Comparison of ENCODE assay signal across 9 mouse cellular contexts in genomic region chr15:99498781-99499180, GRCm38 (mm10). TPM values are rescaled to one million over a fixed set of nuclear protein-coding genes. Genes with fewer than 3 reads are reported as not detected.
DNase-seq lines count a peak whose midpoint lies in the region; ATAC-seq and TF ChIP-seq lines count a peak whose summit lies in the region.
"Had no signal": no experiment of that assay in that cellular context is flagged by ENCODE, and none has a peak within 500 bp of the region (broad histone marks: within the 10 kb centered on the region; RNA-seq: fewer than 3 reads in every experiment).

No protein-coding gene starts in this region.

- intact Hi-C loops in heart, postnatal 25 days (cut with DNase I) = loop anchor here (5.0 to 10.0 kb wide), 5 partner anchors 99 to 406 kb away; partner anchors contain the start of gene Cers5

- H3K9ac ChIP-seq in heart, postnatal 0 days (replicated peaks; ENCODE audit: low read depth, low read length) = no peak overlapping the region
- H3K9ac ChIP-seq in liver, postnatal 0 days (replicated peaks) = no peak overlapping the region
- H3K9ac ChIP-seq in hindbrain, embryonic 13.5 days = no peak overlapping the region
- H3K9ac ChIP-seq: forebrain, embryonic 12.5 days had no signal

- WGBS in heart, postnatal 0 days = 21% methylated on average over 4 of the region's 4 CpGs
- 38% methylated on average over 4 of the region's 4 CpGs for WGBS in liver, postnatal 0 days (ENCODE audit: insufficient replicate concordance)
- 75% methylated on average over 4 of the region's 4 CpGs for WGBS in hindbrain, embryonic 13.5 days
- 82% methylated on average over 4 of the region's 4 CpGs for WGBS in embryonic facial prominence, embryonic 10.5 days

- H3K27ac ChIP-seq in heart, postnatal 0 days (ENCODE audit: low read depth) = peak overlapping the region; percentile 36; the same call in 1 of the 2 replicates
- H3K27ac ChIP-seq in liver, postnatal 0 days (ENCODE audit: low read depth) = peak overlapping the region; percentile 71
- no peak overlapping the region for H3K27ac ChIP-seq in hindbrain, embryonic 13.5 days
- no peak overlapping the region for H3K27ac ChIP-seq in embryonic facial prominence, embryonic 10.5 days (replicated peaks)
- H3K27ac ChIP-seq: forebrain, embryonic 12.5 days had no signal

- H3K4me2 ChIP-seq in heart, postnatal 0 days (ENCODE audit: low read depth, low read length) = no peak overlapping the region
- H3K4me2 ChIP-seq in liver, postnatal 0 days (ENCODE audit: low read depth, low read length) = no peak overlapping the region
- no peak overlapping the region for H3K4me2 ChIP-seq in hindbrain, embryonic 13.5 days
- H3K4me2 ChIP-seq: forebrain, embryonic 12.5 days had no signal

- TF ChIP-seq CTCF in heart, postnatal 0 days (IDR thresholded peaks at IDR 0.05; ENCODE audit: low read depth) = no peak
- no peak for TF ChIP-seq CTCF in liver, postnatal 0 days (IDR thresholded peaks at IDR 0.05; ENCODE audit: low read depth)

- peak; percentile 49; the same call in 1 of the 2 replicates for ATAC-seq in heart, postnatal 0 days (ENCODE audit: insufficient read depth, low read depth)
- ATAC-seq in liver, postnatal 0 days = peak; percentile 11; the same call in 1 of the 2 replicates
- ATAC-seq in hindbrain, embryonic 13.5 days (ENCODE audit: low FRiP score) = no peak

- no peaks in the 10 kb centered on the region for H3K9me3 ChIP-seq in heart, postnatal 0 days (replicated peaks; ENCODE audit: control insufficient read depth, low read length)
- H3K9me3 ChIP-seq in liver, postnatal 0 days (ENCODE audit: low read length) = no peaks in the 10 kb centered on the region
- no peaks in the 10 kb centered on the region for H3K9me3 ChIP-seq in hindbrain, embryonic 13.5 days
- no peaks in the 10 kb centered on the region for H3K9me3 ChIP-seq in embryonic facial prominence, embryonic 10.5 days
- H3K9me3 ChIP-seq: forebrain, embryonic 12.5 days had no signal

- peak; percentile 42 to 47 for DNase-seq in heart, adult 18-20 months
- no peak for DNase-seq in heart, postnatal 25 days (ENCODE audit: low spot score)
- DNase-seq in adrenal gland, adult (ENCODE audit: inconsistent age in 2 of 2, low spot score in 1 of 2) = peak; percentile 88 to 91
- no peak for DNase-seq in heart, postnatal 0 days (ENCODE audit: low spot score)
- DNase-seq in liver, postnatal 0 days = no peak
- no peak for DNase-seq in T-cell, adult 2 months (ENCODE audit: low spot score)
- DNase-seq in embryonic facial prominence, embryonic 10.5 days (ENCODE audit: low spot score) = no peak

- no peak overlapping the region for H3K4me3 ChIP-seq in heart, postnatal 0 days (ENCODE audit: low read depth, low read length)
- no peak overlapping the region for H3K4me3 ChIP-seq in liver, postnatal 0 days (ENCODE audit: low read depth, low read length)
- H3K4me3 ChIP-seq in hindbrain, embryonic 13.5 days = no peak overlapping the region
- H3K4me3 ChIP-seq in embryonic facial prominence, embryonic 10.5 days = no peak overlapping the region
- H3K4me3 ChIP-seq: forebrain, embryonic 12.5 days had no signal

- H3K4me1 ChIP-seq in heart, postnatal 0 days (ENCODE audit: control insufficient read depth, insufficient read depth) = peaks cover 26% of the 10 kb centered on the region
- H3K4me1 ChIP-seq in liver, postnatal 0 days (ENCODE audit: insufficient read depth) = peaks cover 18% of the 10 kb centered on the region
- peaks cover 37% of the 10 kb centered on the region for H3K4me1 ChIP-seq in hindbrain, embryonic 13.5 days (replicated peaks)
- H3K4me1 ChIP-seq in embryonic facial prominence, embryonic 10.5 days = peaks cover 54% of the 10 kb centered on the region

- TF ChIP-seq EP300 in heart, postnatal 0 days (IDR thresholded peaks at IDR 0.05; ENCODE audit: low read depth) = no peak
- no peak for TF ChIP-seq EP300 in liver, postnatal 0 days (IDR thresholded peaks at IDR 0.05; ENCODE audit: low read depth)

- peaks cover 10% of the 10 kb centered on the region; the same call in 1 of the 2 replicates for H3K27me3 ChIP-seq in heart, postnatal 0 days (ENCODE audit: control insufficient read depth, insufficient read depth, low read length)
- H3K27me3 ChIP-seq in liver, postnatal 0 days (ENCODE audit: insufficient read depth, low read length) = no peaks in the 10 kb centered on the region
- peaks cover 12% of the 10 kb centered on the region for H3K27me3 ChIP-seq in hindbrain, embryonic 13.5 days
- peaks cover 61% of the 10 kb centered on the region for H3K27me3 ChIP-seq in embryonic facial prominence, embryonic 10.5 days (replicated peaks; ENCODE audit: low read depth, poor library complexity, severe bottlenecking)

- no peaks in the 10 kb centered on the region for H3K36me3 ChIP-seq in heart, postnatal 0 days (replicated peaks; ENCODE audit: control insufficient read depth, insufficient read depth, low read length)
- H3K36me3 ChIP-seq in liver, postnatal 0 days (replicated peaks; ENCODE audit: insufficient read depth, low read length) = no peaks in the 10 kb centered on the region
- no peaks in the 10 kb centered on the region for H3K36me3 ChIP-seq in hindbrain, embryonic 13.5 days
- no peaks in the 10 kb centered on the region for H3K36me3 ChIP-seq in embryonic facial prominence, embryonic 10.5 days (replicated peaks)
- H3K36me3 ChIP-seq: forebrain, embryonic 12.5 days had no signal

RNA-seq across cellular contexts. Expression of gene Bcdin3d, which starts 24.3 kb away (rescaled TPM):
- total RNA-seq in heart, adult 18-20 months (2021) = 1 to 10 TPM; 3.7 to 3.9 TPM
- total RNA-seq in heart, postnatal 25 days (2021) = 1 to 10 TPM; 3.2 to 4.0 TPM
- 3.5 and 11.0 TPM in 2 replicates for total RNA-seq in heart, postnatal 0 days (2014; rRNA removed; ENCODE audit: low replicate concordance)
- polyA plus RNA-seq in heart, postnatal 0 days (2015; fragmentation: Nextera tagmentation; extraction: Ambion mirVana) = 12.5 and 13.1 TPM in 2 replicates
- 4.7 and 4.9 TPM in 2 replicates for polyA plus RNA-seq in liver, postnatal 0 days (2015; fragmentation: Nextera tagmentation; extraction: Ambion mirVana)
- polyA plus RNA-seq in hindbrain, embryonic 13.5 days (2015; fragmentation: Nextera tagmentation; extraction: Ambion mirVana) = 22.6 and 23.4 TPM in 2 replicates
- polyA plus RNA-seq in embryonic facial prominence, embryonic 10.5 days (2016; fragmentation: Nextera tagmentation; extraction: Ambion mirVana) = 16.0 and 16.7 TPM in 2 replicates

RNA-seq across cellular contexts. Expression of gene Faim2, which starts 29.2 kb away (rescaled TPM):
- total RNA-seq in heart, adult 18-20 months (2021) = under 1 TPM; 0.22 to 0.28 TPM
- total RNA-seq in heart, postnatal 25 days (2021) = under 1 TPM in 1 of 2 experiments, not detected in 1; 0.11 TPM
- total RNA-seq in heart, postnatal 0 days (2014; rRNA removed; ENCODE audit: low replicate concordance) = not detected in 2 replicates
- 0.11 TPM in 1 of 2 replicates, not detected in the other for polyA plus RNA-seq in heart, postnatal 0 days (2015; fragmentation: Nextera tagmentation; extraction: Ambion mirVana)
- not detected in 2 replicates for polyA plus RNA-seq in liver, postnatal 0 days (2015; fragmentation: Nextera tagmentation; extraction: Ambion mirVana)
- polyA plus RNA-seq in hindbrain, embryonic 13.5 days (2015; fragmentation: Nextera tagmentation; extraction: Ambion mirVana) = 16.5 and 16.6 TPM in 2 replicates
- 0.45 and 0.74 TPM in 2 replicates for polyA plus RNA-seq in embryonic facial prominence, embryonic 10.5 days (2016; fragmentation: Nextera tagmentation; extraction: Ambion mirVana)

RNA-seq across cellular contexts. Expression of gene Nckap5l, which starts 41.2 kb away (rescaled TPM):
- 1 to 10 TPM; 2.5 to 3.8 TPM for total RNA-seq in heart, adult 18-20 months (2021)
- 1 to 10 TPM; 6.4 to 7.6 TPM for total RNA-seq in heart, postnatal 25 days (2021)
- 7.5 and 35.0 TPM in 2 replicates for total RNA-seq in heart, postnatal 0 days (2014; rRNA removed; ENCODE audit: low replicate concordance)
- 3.7 and 5.0 TPM in 2 replicates for polyA plus RNA-seq in heart, postnatal 0 days (2015; fragmentation: Nextera tagmentation; extraction: Ambion mirVana)
- 0.49 and 0.53 TPM in 2 replicates for polyA plus RNA-seq in liver, postnatal 0 days (2015; fragmentation: Nextera tagmentation; extraction: Ambion mirVana)
- polyA plus RNA-seq in hindbrain, embryonic 13.5 days (2015; fragmentation: Nextera tagmentation; extraction: Ambion mirVana) = 12.3 and 13.6 TPM in 2 replicates
- 14.1 and 15.1 TPM in 2 replicates for polyA plus RNA-seq in embryonic facial prominence, embryonic 10.5 days (2016; fragmentation: Nextera tagmentation; extraction: Ambion mirVana)

Comparison
In these comparisons a context has a peak if more than half of its experiments do, and no peak if none do; other contexts are left out.
1. DNase-seq: peak in heart, adult 18-20 months (2 of 2) and adrenal gland, adult (2 of 2); none in heart, postnatal 25 days (single experiment), heart, postnatal 0 days (single experiment), liver, postnatal 0 days (single experiment), T-cell, adult 2 months (single experiment) and embryonic facial prominence, embryonic 10.5 days (single experiment).
2. H3K27ac ChIP-seq: peak in heart, postnatal 0 days (single experiment) and liver, postnatal 0 days (single experiment); none in hindbrain, embryonic 13.5 days (single experiment) and embryonic facial prominence, embryonic 10.5 days (single experiment).
3. RNA of gene Faim2, which starts 29.2 kb away (polyA plus RNA-seq): 16.5 to 16.6 TPM in hindbrain, embryonic 13.5 days; 0.45 to 0.74 TPM in embryonic facial prominence, embryonic 10.5 days, 0.11 TPM in heart, postnatal 0 days and not detected in liver, postnatal 0 days; every median in the first group is over 10 times any median in the second.